ENCODE assay signal across 18 mouse cellular contexts in genomic region chr2:77801430-77801829, GRCm38 (mm10).
"Had no signal": no experiment of that assay in that cellular context is flagged by ENCODE, and none has a peak within 500 bp of the region (broad histone marks: within the 10 kb centered on the region; RNA-seq: fewer than 3 reads in every experiment).

No protein-coding gene starts in this region.

- H3K36me3 ChIP-seq: midbrain, embryonic 10.5 days; midbrain, embryonic 12.5 days; neural tube, embryonic 13.5 days; neural tube, embryonic 15.5 days had no signal

- H3K4me2 ChIP-seq: lung, embryonic 14.5 days; midbrain, embryonic 12.5 days; neural tube, embryonic 13.5 days; neural tube, embryonic 15.5 days had no signal

- H3K4me3 ChIP-seq: midbrain, embryonic 10.5 days; midbrain, embryonic 12.5 days; myocyte; neural tube, embryonic 13.5 days; neural tube, embryonic 15.5 days had no signal

- H3K9me3 ChIP-seq: midbrain, embryonic 10.5 days; midbrain, embryonic 12.5 days; neural tube, embryonic 13.5 days; neural tube, embryonic 15.5 days had no signal

- H3K4me1 ChIP-seq: midbrain, embryonic 10.5 days; midbrain, embryonic 12.5 days; neural tube, embryonic 13.5 days; neural tube, embryonic 15.5 days had no signal

- H3K27me3 ChIP-seq: midbrain, embryonic 12.5 days; neural tube, embryonic 13.5 days; neural tube, embryonic 15.5 days had no signal

- ATAC-seq: midbrain, embryonic 16.5 days had no signal

- H3K9ac ChIP-seq: lung, embryonic 14.5 days; midbrain, embryonic 12.5 days; neural tube, embryonic 13.5 days; neural tube, embryonic 15.5 days had no signal

- H3K27ac ChIP-seq: midbrain, embryonic 10.5 days; midbrain, embryonic 12.5 days; neural tube, embryonic 13.5 days; neural tube, embryonic 15.5 days had no signal

- DNase-seq: lung, embryonic 14.5 days; lung, postnatal 10 days; lung, postnatal 4 days; midbrain, embryonic 14.5 days; retina, postnatal 1 day; right cerebral cortex, adult 18-20 months; right cerebral cortex, postnatal 25 days; right cerebral cortex, postnatal 4 days; spleen, adult 18-20 months; thymus, adult 18-20 months; thymus, postnatal 14 days; thymus, postnatal 36 days had no signal
